Mouse (Mus musculus) thymus, adult 18-20 months (tissue): ENCODE data around the gene Grk1.

Experiments
- DNase-seq, 2 experiments: peaks; one replicate each; pipeline ENCODE4 v3.0.0; 2022; ENCODE audit warnings: mixed read lengths in 2 of 2

The Grk1 gene

GRCm38 (mm10) chr8:13404666-13405131, at the start of gene Grk1:
Gene Grk1 (plus strand): TSS chr8:13405081.
- DNase-seq = no peak

GRCm38 (mm10) chr8:13356221-13356620, 48.7 kb upstream of the Grk1 start:
- DNase-seq = no peak

GRCm38 (mm10) chr8:13356681-13357080, 48.2 kb upstream of the Grk1 start:
- no peak for DNase-seq

GRCm38 (mm10) chr8:13360213-13360612, 44.7 kb upstream of the Grk1 start:
- DNase-seq = no peak

- no peak for DNase-seq
These were observed 43.0 kb upstream of the Grk1 start for GRCm38 (mm10) chr8:13361865-13362264.

- no peak for DNase-seq
These were observed 31.7 kb upstream of the Grk1 start for GRCm38 (mm10) chr8:13373151-13373662.

- DNase-seq = no peak
These were observed 23.3 kb upstream of the Grk1 start for GRCm38 (mm10) chr8:13381630-13382029.

GRCm38 (mm10) chr8:13382536-13382935, 22.3 kb upstream of the Grk1 start:
- no peak for DNase-seq

- no peak for DNase-seq
These were observed 21.9 kb upstream of the Grk1 start for GRCm38 (mm10) chr8:13382999-13383398.

GRCm38 (mm10) chr8:13386366-13386765, 18.5 kb upstream of the Grk1 start:
- no peak for DNase-seq

- no peak for DNase-seq
These were observed 17.2 kb upstream of the Grk1 start for GRCm38 (mm10) chr8:13387728-13388127.

- DNase-seq = no peak
These were observed 16.1 kb upstream of the Grk1 start for GRCm38 (mm10) chr8:13388744-13389143.

GRCm38 (mm10) chr8:13393869-13394268, 11.0 kb upstream of the Grk1 start:
- no peak for DNase-seq

- DNase-seq = no peak
These were observed 8.2 kb upstream of the Grk1 start, which contains the start of gene Atp4b for GRCm38 (mm10) chr8:13396725-13397124. Gene Atp4b (minus strand): TSS chr8:13396825.

- DNase-seq = no peak
These were observed 1.4 kb upstream of the Grk1 start for GRCm38 (mm10) chr8:13403517-13403916.

- DNase-seq = no peak
These were observed 1.1 kb downstream of the Grk1 start for GRCm38 (mm10) chr8:13406011-13406410.

GRCm38 (mm10) chr8:13411597-13411996, 6.7 kb downstream of the Grk1 start:
- DNase-seq = peak; percentile 21 to 39

- no peak for DNase-seq
These were observed 8.1 kb downstream of the Grk1 start for GRCm38 (mm10) chr8:13412891-13413558.

- DNase-seq = peak in 1 of 2 experiments; percentile 14
These were observed 9.0 kb downstream of the Grk1 start for GRCm38 (mm10) chr8:13413823-13414390.

- DNase-seq = no peak
These were observed 11.0 kb downstream of the Grk1 start for GRCm38 (mm10) chr8:13415879-13416278.

- no peak for DNase-seq
These were observed 14.3 kb downstream of the Grk1 start for GRCm38 (mm10) chr8:13419111-13419639.

- no peak for DNase-seq
These were observed 16.1 kb downstream of the Grk1 start for GRCm38 (mm10) chr8:13420970-13421369.

- DNase-seq = no peak
These were observed 22.5 kb downstream of the Grk1 start for GRCm38 (mm10) chr8:13427351-13427750.

GRCm38 (mm10) chr8:13428156-13428555, 23.3 kb downstream of the Grk1 start:
- DNase-seq = peak; percentile 62 to 77
